Mouse (Mus musculus) mesoderm, embryonic 11.5 days (tissue): Measurements from ENCODE around the gene Ppp3ca.
A peak's percentile ranks its signal among the peaks of the same experiment; 100 is the strongest.

Experiments
- DNase-seq: peaks from one replicate; pipeline ENCODE4 v3.0.0-alpha.2; 2012; ENCODE audit warnings: low read depth, low spot score

Ppp3ca gene

GRCm38 (mm10) chr3:136725311-136726156 lies 55.6 kb downstream of the Ppp3ca start:
- peak; percentile 63 for DNase-seq

- DNase-seq, result no peak
These were observed 58.0 kb downstream of the Ppp3ca start for GRCm38 (mm10) chr3:136727877-136728276.

- no peak for DNase-seq
These were observed 60.1 kb downstream of the Ppp3ca start for GRCm38 (mm10) chr3:136729978-136730377.

- DNase-seq, result no peak
These were observed 61.7 kb downstream of the Ppp3ca start for GRCm38 (mm10) chr3:136731579-136731978.

GRCm38 (mm10) chr3:136736021-136736420 lies 66.1 kb downstream of the Ppp3ca start:
- DNase-seq, result no peak

GRCm38 (mm10) chr3:136736773-136737298 lies 66.9 kb downstream of the Ppp3ca start:
- DNase-seq, result no peak

- no peak for DNase-seq
These were observed 68.5 kb downstream of the Ppp3ca start for GRCm38 (mm10) chr3:136738474-136738873.

- no peak for DNase-seq
These were observed 69.0 kb downstream of the Ppp3ca start for GRCm38 (mm10) chr3:136738914-136739313.

GRCm38 (mm10) chr3:136741659-136742058 lies 71.7 kb downstream of the Ppp3ca start:
- DNase-seq, result no peak

- no peak for DNase-seq
These were observed 72.5 kb downstream of the Ppp3ca start for GRCm38 (mm10) chr3:136742258-136743057.

GRCm38 (mm10) chr3:136744295-136744897 lies 74.5 kb downstream of the Ppp3ca start:
- no peak for DNase-seq

- no peak for DNase-seq
These were observed 75.5 kb downstream of the Ppp3ca start for GRCm38 (mm10) chr3:136745456-136745855.

GRCm38 (mm10) chr3:136748761-136749476 lies 79.0 kb downstream of the Ppp3ca start:
- no peak for DNase-seq

GRCm38 (mm10) chr3:136749477-136749797 lies 79.5 kb downstream of the Ppp3ca start:
- no peak for DNase-seq

- no peak for DNase-seq
These were observed 80.0 kb downstream of the Ppp3ca start for GRCm38 (mm10) chr3:136749951-136750350.

- DNase-seq, result peak; percentile 12
These were observed 82.3 kb downstream of the Ppp3ca start for GRCm38 (mm10) chr3:136752126-136752716.

- DNase-seq, result no peak
These were observed 86.2 kb downstream of the Ppp3ca start for GRCm38 (mm10) chr3:136756137-136756536.

- no peak for DNase-seq
These were observed 89.5 kb downstream of the Ppp3ca start for GRCm38 (mm10) chr3:136759446-136759845.

- DNase-seq, result no peak
These were observed 91.5 kb downstream of the Ppp3ca start for GRCm38 (mm10) chr3:136761292-136761978.

GRCm38 (mm10) chr3:136761979-136762341 lies 92.0 kb downstream of the Ppp3ca start:
- no peak for DNase-seq
